Mouse (Mus musculus) ES-E14 (cell line): ENCODE data around the gene Lifr. TPM values are rescaled to one million over a fixed set of nuclear protein-coding genes. Genes with fewer than 3 reads are reported as not detected.

Experiments
- DNase-seq: peaks from one replicate; pipeline ENCODE4 v3.0.0-alpha.2; 2013; ENCODE audit warnings: low read depth, low spot score
- H3K27ac ChIP-seq: 2 replicates; pipeline ENCODE4 v1.5.1; 2012; ENCODE audit warnings: low read depth, mild to moderate bottlenecking, low read length, moderate library complexity, mixed read lengths; ENCODE audit not compliant: poor library complexity, insufficient read depth, severe bottlenecking
- H3K36me3 ChIP-seq: 2 replicates; pipeline ENCODE4 v1.6.1; 2012; ENCODE audit warnings: mild to moderate bottlenecking, low read length, moderate library complexity, mixed read lengths; ENCODE audit not compliant: control insufficient read depth, poor library complexity, insufficient read depth, severe bottlenecking
- H3K4me1 ChIP-seq, 2 experiments: fragments of 150-350 bp in 1 of 2; sonication (generic) in 1 of 2; 2 replicates each; pipeline ENCODE4 v1.6.1; 2012; ENCODE audit warnings: low read length in 2 of 2, mild to moderate bottlenecking in 1 of 2, mixed read lengths in 1 of 2; ENCODE audit not compliant: control insufficient read depth in 2 of 2, insufficient read depth in 2 of 2, poor library complexity in 1 of 2
- H3K4me3 ChIP-seq, 2 experiments: fragments of 150-350 bp in 1 of 2; sonication (generic) in 1 of 2; 2 replicates each; pipeline ENCODE4 v1.5.1; 2012; ENCODE audit warnings: low read length in 2 of 2, low read depth in 1 of 2, mild to moderate bottlenecking in 1 of 2, mixed read lengths in 1 of 2; ENCODE audit not compliant: insufficient read depth in 1 of 2, poor library complexity in 1 of 2, severe bottlenecking in 1 of 2
- H3K9ac ChIP-seq: 2 replicates; pipeline ENCODE4 v1.6.1; 2012; ENCODE audit warnings: low read depth, mild to moderate bottlenecking, low read length, mixed read lengths; ENCODE audit not compliant: poor library complexity, insufficient read depth, severe bottlenecking
- H3K9me3 ChIP-seq: fragments of 150-350 bp; sonication (generic); 2 replicates; pipeline ENCODE4 v1.6.1; 2012; ENCODE audit warnings: low read depth, mild to moderate bottlenecking, low read length; ENCODE audit not compliant: control insufficient read depth, insufficient read depth
- CHD2 ChIP-seq: IDR thresholded peaks from 2 replicates; pipeline ENCODE4 v1.6.1; 2014; ENCODE audit warnings: mild to moderate bottlenecking, low read depth, low read length, inconsistent platforms
- HCFC1 ChIP-seq: IDR thresholded peaks from 2 replicates; pipeline ENCODE4 v1.6.1; 2012; ENCODE audit warnings: low read length, inconsistent platforms, borderline replicate concordance; ENCODE audit not compliant: insufficient read depth
- MAFK ChIP-seq: IDR thresholded peaks from 2 replicates; pipeline ENCODE4 v1.6.1; 2014; ENCODE audit warnings: mild to moderate bottlenecking, low read depth, low read length, inconsistent platforms; ENCODE audit not compliant: insufficient read depth
- ZC3H11A ChIP-seq: IDR thresholded peaks from 2 replicates; pipeline ENCODE4 v1.6.1; 2012; ENCODE audit warnings: low read depth, mild to moderate bottlenecking, inconsistent platforms, low read length, borderline replicate concordance
- ZNF384 ChIP-seq: IDR thresholded peaks from 2 replicates; pipeline ENCODE4 v1.6.1; 2012; ENCODE audit warnings: low read depth, low read length, inconsistent platforms
- in situ Hi-C, 2 experiments: fragments of 600-800 bp; cut with MboI; formaldehyde crosslinking; loops; one replicate each; pipeline ENCODE4 v1.15.1; 2025; ENCODE audit warnings: low sequenced_read_pairs in 2 of 2, inconsistent platforms in 1 of 2; ENCODE audit not compliant: unreplicated experiment in 2 of 2
- total RNA-seq: library from RNA; depleted of rRNA; stranded (reverse); fragments of 300-350 nt; gene quantifications from 2 replicates; pipeline ENCODE4 v1.2.3, GENCODE M21; 2012

Lifr gene
- total RNA-seq, 1 experiment: 89.3 TPM

- peaks cover 38% of the 10 kb centered on the region for H3K36me3 ChIP-seq
- H3K9ac ChIP-seq: no peak overlapping the region
- no peak for TF ChIP-seq HCFC1
- TF ChIP-seq ZC3H11A: no peak
- TF ChIP-seq ZNF384: no peak
- no peak for TF ChIP-seq MAFK
- TF ChIP-seq CHD2: no peak
- no peak overlapping the region for H3K4me3 ChIP-seq
- DNase-seq: no peak
- peaks cover 2 to 5% of the 10 kb centered on the region in 2 experiments; a peak in 2 of 4 replicates for H3K4me1 ChIP-seq
- no peak overlapping the region for H3K27ac ChIP-seq
- no peaks in the 10 kb centered on the region for H3K9me3 ChIP-seq
- in situ Hi-C loops: no loop called here
These were observed 63.8 kb downstream of the Lifr start for GRCm38 (mm10) chr15:7154010-7154736.

- DNase-seq: no peak
- Histone ChIP-seq H3K9ac (no peak overlapping the region), H3K4me3 (no peak overlapping the region), H3K27ac (no peak overlapping the region), H3K36me3 (peaks cover 41% of the 10 kb centered on the region), H3K4me1 (peaks cover 3 to 4% of the 10 kb centered on the region in 2 experiments; a peak in 1 of 4 replicates), H3K9me3 (no peaks in the 10 kb centered on the region)
- in situ Hi-C loops: no loop called here
- TF ChIP-seq HCFC1: no peak
- TF ChIP-seq CHD2: no peak
- TF ChIP-seq ZNF384: no peak
- TF ChIP-seq ZC3H11A: no peak
- no peak for TF ChIP-seq MAFK
These were observed 64.3 kb downstream of the Lifr start for GRCm38 (mm10) chr15:7154737-7155090.

- Histone ChIP-seq H3K36me3 (peaks cover 38% of the 10 kb centered on the region), H3K4me3 (no peak overlapping the region), H3K9me3 (no peaks in the 10 kb centered on the region), H3K27ac (no peak overlapping the region), H3K4me1 (peaks cover 2 to 3% of the 10 kb centered on the region in 2 experiments; a peak in 1 of 4 replicates), H3K9ac (no peak overlapping the region)
- no peak for TF ChIP-seq ZC3H11A
- TF ChIP-seq CHD2: no peak
- no peak for TF ChIP-seq MAFK
- no peak for TF ChIP-seq HCFC1
- no peak for TF ChIP-seq ZNF384
- in situ Hi-C loops: no loop called here
- DNase-seq: no peak
These were observed 67.2 kb downstream of the Lifr start for GRCm38 (mm10) chr15:7157658-7158057.

GRCm38 (mm10) chr15:7159869-7160268 lies 69.5 kb downstream of the Lifr start:
- H3K27ac ChIP-seq: no peak overlapping the region
- TF ChIP-seq ZNF384 (no peak), ZC3H11A (no peak), MAFK (no peak), HCFC1 (no peak)
- no peak for DNase-seq

GRCm38 (mm10) chr15:7160321-7160720 lies 69.9 kb downstream of the Lifr start:
- in situ Hi-C loops: no loop called here
- TF ChIP-seq ZNF384 (no peak), MAFK (no peak), HCFC1 (no peak)
- peaks cover 45% of the 10 kb centered on the region for H3K36me3 ChIP-seq
- no peak overlapping the region for H3K27ac ChIP-seq
- no peak overlapping the region for H3K9ac ChIP-seq
- H3K4me1 ChIP-seq: peaks cover 2 to 6% of the 10 kb centered on the region in 2 experiments; a peak in 1 of 4 replicates
- no peak for DNase-seq
- no peaks in the 10 kb centered on the region for H3K9me3 ChIP-seq
- H3K4me3 ChIP-seq: no peak overlapping the region

More at GRCm38 (mm10) chr15:7159869-7160268, 69.5 kb downstream of the Lifr start:
- Histone ChIP-seq H3K4me1 (peaks cover 2 to 6% of the 10 kb centered on the region in 2 experiments; a peak in 1 of 4 replicates), H3K9me3 (no peaks in the 10 kb centered on the region), H3K9ac (no peak overlapping the region), H3K4me3 (no peak overlapping the region), H3K36me3 (peaks cover 43% of the 10 kb centered on the region)
- in situ Hi-C loops: no loop called here
